Mouse (Mus musculus): ENCODE measurements around the gene Aurkb.

Gene Aurkb

GRCm38 (mm10) chr11:69065394-69065925 is 20.0 kb downstream of the Aurkb start:
- no peak for DNase-seq

- peak; percentile 64 for DNase-seq
These were observed 20.9 kb downstream of the Aurkb start for GRCm38 (mm10) chr11:69066163-69066861.

- DNase-seq = peak; percentile 94
These were observed 21.5 kb downstream of the Aurkb start for GRCm38 (mm10) chr11:69066956-69067355.

DNA sequence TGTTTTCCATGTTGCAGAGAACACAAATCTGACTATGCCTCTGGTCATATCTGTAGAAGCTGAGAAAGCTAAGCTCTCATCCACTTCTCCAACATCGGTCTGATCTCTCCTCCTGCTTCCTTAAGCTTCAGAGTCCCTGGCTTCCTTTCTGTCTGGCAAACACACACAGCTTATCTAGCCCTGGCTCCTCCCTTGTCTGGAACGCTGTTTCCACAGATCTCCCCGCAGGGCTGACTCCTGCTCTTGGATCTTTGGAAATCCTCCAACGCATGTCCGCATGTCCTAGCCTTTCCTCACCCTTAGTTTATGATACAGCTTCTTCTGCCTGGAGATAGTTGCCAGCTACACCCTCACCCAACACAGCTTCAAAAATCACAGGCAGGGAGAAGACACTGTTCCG is 22.2 kb downstream of the Aurkb start:
- DNase-seq = no peak

DNA sequence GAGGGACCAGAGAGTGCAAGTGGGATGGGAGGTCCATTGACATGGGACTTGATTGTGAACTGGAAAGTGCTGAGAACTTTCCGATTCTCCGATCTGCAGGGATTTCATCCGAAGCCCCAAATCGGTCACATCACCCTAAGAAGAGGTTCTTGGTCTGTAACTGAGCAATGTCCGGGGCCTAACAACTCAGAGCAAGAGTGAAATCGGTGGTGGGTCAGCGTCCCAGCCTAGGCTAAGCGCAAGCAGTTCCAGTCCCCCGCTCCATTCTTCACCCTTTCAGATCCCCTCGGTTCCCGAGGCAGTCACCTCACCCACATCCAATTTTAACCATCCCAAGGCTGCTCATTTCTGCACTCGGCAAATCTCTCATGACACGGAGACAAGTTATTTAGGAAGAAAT is 24.6 kb downstream of the Aurkb start:
- DNase-seq = no peak

- DNase-seq = peak; percentile 98
These were observed 25.3 kb downstream of the Aurkb start, which contains the start of gene Tmem107 for GRCm38 (mm10) chr11:69070590-69071222. TSS of gene Tmem107 (plus strand) at chr11:69070806.

GRCm38 (mm10) chr11:69071262-69071661 is 25.8 kb downstream of the Aurkb start:
- DNase-seq = no peak

DNA sequence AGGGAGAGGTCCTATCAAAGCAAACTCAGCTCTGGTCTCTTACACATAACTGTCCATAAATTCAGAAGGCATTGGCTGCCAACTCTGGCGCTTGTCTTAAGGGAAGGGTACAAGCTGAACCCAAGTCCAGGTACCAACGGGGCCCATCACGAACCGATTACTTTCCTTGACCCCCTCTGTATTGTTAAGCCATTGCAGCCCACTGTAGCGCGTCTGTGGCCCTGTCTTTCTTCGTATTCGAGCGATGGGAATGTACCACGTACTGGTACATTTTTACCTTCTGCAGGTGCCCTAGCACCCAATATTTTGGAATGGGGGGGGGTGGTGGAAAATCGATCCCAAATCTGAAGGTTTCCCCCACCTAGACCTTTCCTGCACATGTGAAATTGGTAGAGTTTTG is 26.8 kb downstream of the Aurkb start:
- DNase-seq = no peak

DNA sequence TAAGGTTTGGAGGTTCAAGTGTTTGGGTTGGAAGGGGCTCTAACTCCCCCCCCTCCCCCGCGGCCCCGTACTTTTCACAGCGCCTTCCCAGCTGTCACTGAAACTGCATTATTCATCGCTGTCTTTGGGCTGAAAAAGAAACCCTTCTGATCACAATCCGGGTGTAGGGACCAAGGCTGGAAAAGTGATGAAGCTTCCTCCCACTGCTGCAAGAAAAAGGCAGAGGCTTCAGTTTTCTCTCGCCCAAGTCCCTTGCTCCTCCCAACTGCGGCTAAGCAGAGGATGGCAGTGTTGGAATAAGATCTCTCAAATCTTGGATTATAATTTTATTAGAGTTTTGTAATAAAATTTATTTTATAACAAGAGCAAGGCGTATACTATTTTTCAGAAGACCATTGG is 27.2 kb downstream of the Aurkb start:
- no peak for DNase-seq

DNA sequence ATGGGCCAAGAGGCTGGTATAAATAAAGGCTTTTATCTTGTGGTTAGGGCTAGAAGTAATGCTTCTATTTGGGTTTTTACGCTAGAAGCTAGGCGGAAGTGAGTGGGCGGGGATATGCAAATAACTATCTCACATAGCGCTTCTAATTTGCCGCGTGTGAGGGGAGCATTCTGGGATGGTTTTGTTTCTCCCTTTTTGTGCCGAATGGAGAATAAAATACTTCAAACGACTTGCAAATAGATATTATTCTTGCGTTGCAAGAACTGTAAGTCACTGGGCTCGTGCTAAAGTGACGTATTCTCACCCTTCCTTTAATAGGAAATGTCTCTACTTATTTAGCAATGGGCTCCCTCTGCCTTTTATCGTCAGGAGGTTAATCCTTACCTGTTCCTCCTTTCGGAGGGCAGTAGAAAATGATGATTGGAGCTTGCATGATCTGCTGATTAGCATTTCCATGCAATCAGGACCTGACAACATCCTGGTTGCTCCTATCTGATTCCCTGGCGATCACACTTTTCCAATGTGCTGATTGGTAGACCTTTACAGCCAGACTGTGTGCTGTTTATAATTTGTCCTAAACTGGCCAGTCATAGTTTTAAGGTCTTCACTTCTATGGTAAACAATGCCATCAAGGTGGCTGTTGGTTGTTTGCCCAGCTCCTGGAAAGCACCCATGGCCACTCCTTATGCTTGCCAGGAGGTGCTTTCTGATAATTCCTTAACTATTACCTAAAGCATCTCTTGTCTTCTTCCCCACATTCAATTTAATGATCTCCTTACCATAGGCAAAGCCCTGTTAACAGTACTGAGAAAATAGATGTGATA is 27.8 kb downstream of the Aurkb start:
- peak; percentile 96 for DNase-seq

DNA sequence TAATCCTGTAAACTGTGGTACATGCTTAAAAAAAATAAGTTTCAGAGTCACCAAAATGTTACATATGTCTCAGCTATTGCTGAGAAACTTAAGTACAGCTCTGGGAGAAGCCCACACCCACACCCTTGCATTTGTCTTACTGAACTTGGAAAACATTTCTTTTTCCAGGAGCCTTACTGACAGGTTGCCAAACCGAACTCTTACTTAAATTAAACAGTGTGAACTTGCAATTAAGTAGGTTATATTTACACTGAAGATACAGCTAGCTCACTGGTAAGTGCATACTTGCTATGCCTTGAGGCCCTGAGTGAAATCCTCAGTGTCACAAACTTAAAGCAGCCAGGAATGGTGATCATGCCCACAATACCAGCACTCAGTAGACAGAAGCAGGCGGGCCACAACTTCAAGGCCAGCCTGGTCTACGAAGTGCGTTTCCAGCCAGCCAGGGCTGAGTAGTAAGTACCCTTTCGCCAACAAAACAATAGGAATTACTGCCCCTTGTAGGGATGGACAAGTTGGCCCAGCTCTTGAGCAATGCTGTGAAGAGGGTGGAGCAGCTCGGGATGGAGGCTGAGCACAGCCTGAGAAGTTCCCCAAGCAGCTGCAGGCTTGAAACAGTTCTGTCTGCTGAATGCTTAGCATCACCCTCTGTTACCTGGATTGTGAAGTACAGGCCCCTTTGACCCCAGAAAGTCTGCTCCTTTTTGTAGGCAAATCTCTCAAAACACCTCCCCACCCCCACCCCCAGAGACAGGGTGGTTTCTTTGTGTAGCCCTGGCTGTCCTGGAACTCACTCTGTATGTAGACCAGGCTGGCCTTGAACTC is 28.7 kb downstream of the Aurkb start:
- DNase-seq = no peak

DNA sequence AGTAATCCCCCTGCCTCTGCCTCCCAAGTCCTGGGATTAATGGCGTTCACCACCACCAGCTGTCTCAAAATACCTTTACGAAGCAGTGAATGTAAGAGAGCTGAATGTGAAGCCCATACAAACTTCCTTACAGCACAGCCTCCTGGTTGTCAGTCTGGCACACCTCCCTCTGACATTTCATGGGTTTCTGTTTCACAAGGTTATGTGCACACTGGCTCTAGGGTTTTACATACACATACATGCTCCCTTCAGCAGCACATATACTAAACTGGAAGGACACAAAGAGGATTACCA is 29.3 kb downstream of the Aurkb start:
- no peak for DNase-seq

DNA sequence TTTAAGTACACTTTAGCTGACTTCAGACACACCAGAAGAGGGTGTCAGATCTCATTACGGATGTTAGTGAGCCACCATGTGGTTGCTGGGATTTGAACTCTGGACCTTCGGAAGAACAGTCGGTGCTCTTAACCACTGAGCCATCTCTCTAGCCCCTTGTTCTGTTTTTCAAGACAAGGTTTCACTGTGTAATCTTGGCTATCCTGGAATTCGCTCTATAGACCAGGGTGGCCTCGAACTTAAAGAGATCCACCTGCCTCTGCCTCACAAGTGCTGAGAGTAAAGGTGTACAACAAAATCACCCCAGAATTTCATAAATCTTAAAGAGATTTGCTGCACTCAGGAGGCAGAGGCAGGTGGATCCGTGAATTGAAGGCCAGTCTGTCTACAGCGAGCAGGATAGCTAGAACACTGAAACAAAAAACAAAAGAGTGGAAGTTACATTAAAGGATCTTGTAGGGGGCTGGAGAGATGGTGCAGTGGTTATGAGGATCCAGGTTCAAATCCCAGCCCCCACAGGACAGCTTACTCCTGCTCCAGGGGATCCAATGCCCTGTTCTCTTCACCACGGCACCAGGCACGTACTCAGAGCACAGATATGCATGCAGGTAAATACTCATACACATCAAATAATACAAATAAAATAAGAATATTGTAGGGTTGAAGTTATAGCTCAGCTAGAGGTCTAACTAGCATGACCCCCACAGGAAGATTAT is 30.5 kb downstream of the Aurkb start:
- DNase-seq = no peak

DNA sequence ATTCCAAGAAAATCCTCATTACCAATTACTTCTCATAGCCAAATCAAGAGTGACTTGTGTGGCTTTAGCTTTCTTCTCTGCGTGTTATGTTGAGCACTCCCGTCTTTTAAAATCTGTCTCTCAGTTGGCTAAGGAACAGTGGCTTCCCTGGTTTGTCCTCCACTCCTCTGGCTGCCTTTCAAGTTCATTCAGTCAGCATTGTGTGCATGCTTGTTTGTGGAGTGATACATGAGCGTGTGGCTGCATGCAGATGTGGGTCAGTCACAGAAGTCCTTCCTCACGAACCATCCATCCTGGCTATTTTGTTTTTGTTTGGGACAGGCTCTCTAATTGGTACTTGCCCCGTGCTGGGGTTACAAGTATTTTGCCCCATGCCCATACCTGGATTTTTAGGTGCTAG is 31.1 kb downstream of the Aurkb start:
- no peak for DNase-seq

DNA sequence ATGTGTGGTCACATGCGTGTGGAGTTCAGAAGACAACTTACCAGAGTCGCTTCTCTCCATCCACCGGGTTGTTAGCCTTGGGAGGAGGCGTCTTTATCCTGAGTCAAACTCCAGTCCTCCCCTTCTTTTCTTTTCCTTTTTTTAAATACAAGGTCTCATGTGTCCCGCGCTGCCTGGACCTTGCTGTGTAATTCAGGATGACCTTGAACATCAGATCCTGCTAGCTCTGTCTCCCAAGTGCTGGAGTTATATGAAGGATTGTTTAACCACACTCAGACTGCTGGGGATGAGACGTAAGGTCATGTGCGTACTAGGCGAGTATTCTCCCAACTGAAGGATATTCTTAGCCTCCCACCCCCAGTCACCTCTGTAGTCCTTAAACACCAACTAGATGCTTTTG is 31.9 kb downstream of the Aurkb start:
- no peak for DNase-seq

- no peak for DNase-seq
These were observed 32.6 kb downstream of the Aurkb start for GRCm38 (mm10) chr11:69078041-69078440.

DNA sequence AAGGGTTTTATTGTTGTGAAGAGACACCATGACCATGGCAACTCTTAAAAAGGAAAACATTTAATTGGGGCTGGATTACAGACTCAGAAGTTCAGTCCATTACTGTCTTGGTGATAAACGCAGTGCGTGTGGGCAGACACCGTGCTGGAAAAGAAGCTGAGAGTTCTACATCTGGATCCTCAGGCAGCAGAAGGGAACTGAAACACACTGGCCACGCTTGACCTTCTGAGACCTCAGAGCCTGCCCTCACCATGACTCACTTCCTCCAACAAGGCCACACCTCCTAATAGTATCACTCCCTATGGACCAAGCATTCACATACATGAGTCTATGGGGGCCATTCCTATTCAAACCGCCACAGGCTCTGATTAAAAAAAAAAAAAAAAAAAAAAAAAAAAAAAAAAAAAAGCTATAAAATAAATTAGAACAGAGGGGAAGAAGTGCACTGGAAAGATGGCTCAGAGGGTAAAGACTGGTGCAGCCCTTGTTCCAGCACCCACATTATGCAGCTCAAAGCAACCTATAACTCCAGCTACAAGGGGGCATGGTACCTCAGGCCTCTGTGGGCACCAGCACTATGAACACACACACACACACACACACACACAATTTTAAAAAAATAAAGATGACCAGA is 33.5 kb downstream of the Aurkb start:
- no peak for DNase-seq

- DNase-seq = no peak
These were observed 34.8 kb downstream of the Aurkb start for GRCm38 (mm10) chr11:69080102-69080854.

GRCm38 (mm10) chr11:69080855-69081222 is 35.4 kb downstream of the Aurkb start:
- no peak for DNase-seq

- no peak for DNase-seq
These were observed 36.2 kb downstream of the Aurkb start for GRCm38 (mm10) chr11:69081613-69082012.

DNA sequence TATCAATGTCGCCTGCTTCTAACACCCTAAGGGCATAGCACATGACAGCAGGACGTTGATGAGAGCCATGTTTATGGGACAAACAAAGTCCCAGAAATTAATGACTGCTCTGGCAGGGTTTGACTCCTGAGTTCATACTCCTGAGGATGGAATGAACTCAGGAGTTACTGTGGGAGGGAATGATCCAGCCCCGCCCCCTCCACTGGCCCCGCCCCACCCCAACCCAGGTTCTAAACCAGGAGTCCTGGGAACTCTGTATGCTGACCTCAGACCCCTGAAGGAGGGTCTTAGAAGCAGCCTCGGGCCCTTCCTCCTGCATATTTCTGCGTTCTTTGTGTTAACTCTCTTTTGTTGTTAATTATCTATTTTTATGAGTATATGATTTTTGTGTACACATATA is 40.2 kb downstream of the Aurkb start:
- no peak for DNase-seq
